Mouse (Mus musculus): ENCODE results near the gene Vwc2.

DNA sequence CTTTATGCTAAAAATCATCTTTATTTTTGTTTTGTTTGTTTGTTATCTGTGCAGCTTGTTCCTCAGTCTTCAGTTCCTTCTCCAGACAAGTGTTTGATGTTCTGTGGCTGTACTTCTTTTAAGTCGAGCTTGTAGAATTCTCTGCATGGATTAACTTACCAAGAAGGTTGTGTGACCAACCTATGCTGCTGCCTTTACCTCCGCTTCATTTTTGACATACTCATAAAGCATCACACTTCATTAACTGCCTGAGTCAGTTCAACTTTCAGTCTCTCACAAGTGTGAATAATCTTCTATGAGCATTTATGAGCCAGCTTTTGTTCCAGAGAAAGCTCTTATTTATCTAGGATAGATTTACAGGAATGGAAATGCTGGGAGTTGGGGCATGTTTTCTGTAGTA, 68.7 kb downstream of the Vwc2 start:
- no peak for TF ChIP-seq TAL1 (IDR thresholded peaks at IDR 0.05; ENCODE audit: low read length)
- no peak for TF ChIP-seq GATA1 (IDR thresholded peaks at IDR 0.05; ENCODE audit: low read length)
